Comparison of ENCODE assay signal across 24 mouse cellular contexts in genomic region chr3:124266821-124267220, GRCm38 (mm10). TPM values are rescaled to one million over a fixed set of nuclear protein-coding genes. Genes with fewer than 3 reads are reported as not detected.
DNase-seq lines count a peak whose midpoint lies in the region; ATAC-seq lines count a peak whose summit lies in the region.
"Had no signal": no experiment of that assay in that cellular context is flagged by ENCODE, and none has a peak within 500 bp of the region (broad histone marks: within the 10 kb centered on the region; RNA-seq: fewer than 3 reads in every experiment).

No protein-coding gene starts in this region.

- H3K27me3 ChIP-seq in forebrain, embryonic 12.5 days, result no peaks in the 10 kb centered on the region
- H3K27me3 ChIP-seq in forebrain, embryonic 15.5 days, result no peaks in the 10 kb centered on the region
- no peaks in the 10 kb centered on the region for H3K27me3 ChIP-seq in midbrain, embryonic 14.5 days (ENCODE audit: control insufficient read depth, insufficient read depth, low read length)
- H3K27me3 ChIP-seq: neural tube, embryonic 13.5 days had no signal

- DNase-seq in left cerebral cortex, postnatal 4 days, result peak; percentile 22
- no peak for DNase-seq in left cerebral cortex, adult 9 months (ENCODE audit: low spot score in 2 of 2)
- peak; percentile 57 for DNase-seq in midbrain, embryonic 14.5 days
- peak; percentile 88 for DNase-seq in retina, postnatal 1 day
- no peak for DNase-seq in ovary, postnatal 10 days (ENCODE audit: low spot score)
- DNase-seq: adrenal gland, adult 8-10 months; gastrocnemius, postnatal 36 days; heart, adult 2 months; heart, postnatal 36 days; kidney, adult 9 months; kidney, postnatal 14 days; liver, postnatal 0 days had no signal

- no peak overlapping the region for H3K9ac ChIP-seq in forebrain, embryonic 12.5 days
- H3K9ac ChIP-seq in forebrain, embryonic 15.5 days (replicated peaks), result no peak overlapping the region
- H3K9ac ChIP-seq in midbrain, embryonic 14.5 days (replicated peaks; ENCODE audit: low read length), result no peak overlapping the region
- H3K9ac ChIP-seq: liver, postnatal 0 days; neural tube, embryonic 13.5 days had no signal

- no peaks in the 10 kb centered on the region for H3K36me3 ChIP-seq in forebrain, embryonic 12.5 days (replicated peaks)
- no peaks in the 10 kb centered on the region for H3K36me3 ChIP-seq in forebrain, embryonic 15.5 days
- H3K36me3 ChIP-seq in midbrain, embryonic 14.5 days (ENCODE audit: control insufficient read depth, insufficient read depth, low read length), result no peaks in the 10 kb centered on the region
- H3K36me3 ChIP-seq: neural tube, embryonic 13.5 days had no signal

- ATAC-seq in forebrain, embryonic 12.5 days (ENCODE audit: low FRiP score), result peak; percentile 22; the same call in 1 of the 2 replicates
- no peak for ATAC-seq in forebrain, embryonic 15.5 days (replicated peaks)
- ATAC-seq in midbrain, embryonic 14.5 days (ENCODE audit: low FRiP score, low TSS enrichment), result no peak
- ATAC-seq: activated CD4-positive, CD25-positive, alpha-beta regulatory T cell, adult 4 months; hindbrain, embryonic 16.5 days; intestine, embryonic 16.5 days; liver, postnatal 0 days; lung, postnatal 0 days had no signal

- H3K4me1 ChIP-seq in forebrain, embryonic 12.5 days, result peaks cover 11% of the 10 kb centered on the region
- peaks cover 17% of the 10 kb centered on the region for H3K4me1 ChIP-seq in forebrain, embryonic 15.5 days
- peaks cover 9% of the 10 kb centered on the region; the same call in 1 of the 2 replicates for H3K4me1 ChIP-seq in midbrain, embryonic 14.5 days (ENCODE audit: control insufficient read depth, insufficient read depth, low read length)

- intact Hi-C loops in left cerebral cortex, postnatal 4 days (cut with DNase I), result no loop called here

- no peak overlapping the region for H3K4me3 ChIP-seq in forebrain, embryonic 12.5 days (replicated peaks)
- no peak overlapping the region for H3K4me3 ChIP-seq in forebrain, embryonic 15.5 days
- no peak overlapping the region for H3K4me3 ChIP-seq in midbrain, embryonic 14.5 days (replicated peaks; ENCODE audit: low read depth, low read length)
- H3K4me3 ChIP-seq: heart, adult 2 months; myocyte; neural tube, embryonic 13.5 days had no signal

- no peak overlapping the region for H3K4me2 ChIP-seq in forebrain, embryonic 12.5 days
- H3K4me2 ChIP-seq in forebrain, embryonic 15.5 days (replicated peaks), result no peak overlapping the region
- H3K4me2 ChIP-seq in midbrain, embryonic 14.5 days (ENCODE audit: low read length), result no peak overlapping the region
- H3K4me2 ChIP-seq: liver, embryonic 11.5 days; neural tube, embryonic 13.5 days had no signal

- H3K9me3 ChIP-seq in forebrain, embryonic 12.5 days, result no peaks in the 10 kb centered on the region
- H3K9me3 ChIP-seq in forebrain, embryonic 15.5 days, result no peaks in the 10 kb centered on the region
- H3K9me3 ChIP-seq in midbrain, embryonic 14.5 days (ENCODE audit: control insufficient read depth, low read length), result no peaks in the 10 kb centered on the region
- H3K9me3 ChIP-seq: neural tube, embryonic 13.5 days had no signal

- 33% methylated on average over 5 of the region's 5 CpGs for WGBS in forebrain, embryonic 12.5 days
- WGBS in forebrain, embryonic 15.5 days, result 20% methylated on average over 5 of the region's 5 CpGs
- 22% methylated on average over 5 of the region's 5 CpGs for WGBS in midbrain, embryonic 14.5 days

- no peak overlapping the region for H3K27ac ChIP-seq in forebrain, embryonic 12.5 days
- H3K27ac ChIP-seq in forebrain, embryonic 15.5 days (replicated peaks), result no peak overlapping the region
- peak overlapping the region; percentile 61; the same call in 1 of the 2 replicates for H3K27ac ChIP-seq in midbrain, embryonic 14.5 days (replicated peaks; ENCODE audit: low read depth, low read length)
- H3K27ac ChIP-seq: heart, adult 2 months; macrophage; neural tube, embryonic 13.5 days had no signal

RNA-seq across cellular contexts. Expression of gene Tram1l1, which starts 53.8 kb away (rescaled TPM):
- polyA plus RNA-seq in forebrain, embryonic 12.5 days (2016; fragmentation: Nextera tagmentation; extraction: Ambion mirVana), result 26.6 and 27.8 TPM in 2 replicates
- polyA plus RNA-seq in forebrain, embryonic 15.5 days (2015; fragmentation: Nextera tagmentation; extraction: Ambion mirVana), result 30.6 and 35.7 TPM in 2 replicates
- total RNA-seq in left cerebral cortex, postnatal 4 days (2021), result 10 to 100 TPM; 18.0 to 18.1 TPM
- polyA plus RNA-seq in midbrain, embryonic 14.5 days (2014; fragmentation: Nextera tagmentation; extraction: Ambion mirVana), result 57.2 and 57.6 TPM in 2 replicates
- total RNA-seq: common myeloid progenitor, adult 5-6 weeks; MEL had no signal
- polyA plus RNA-seq: activated CD4-positive, CD25-positive, alpha-beta regulatory T cell, adult 4 months; macrophage had no signal

Comparison
In these comparisons a context has a peak if more than half of its experiments do, and no peak if none do; other contexts are left out.
1. DNase-seq: peak in left cerebral cortex, postnatal 4 days (single experiment), midbrain, embryonic 14.5 days (single experiment) and retina, postnatal 1 day (single experiment); none in left cerebral cortex, adult 9 months (0 of 2) and ovary, postnatal 10 days (single experiment).